Mouse (Mus musculus) cerebellum, postnatal 14 days (tissue): Measurements from ENCODE around the gene Efna4.

Experiments
- DNase-seq, 2 experiments: peaks; one replicate each; pipeline ENCODE4 v3.0.0; 2021; ENCODE audit warnings: mixed read lengths in 2 of 2

Gene Efna4

DNA sequence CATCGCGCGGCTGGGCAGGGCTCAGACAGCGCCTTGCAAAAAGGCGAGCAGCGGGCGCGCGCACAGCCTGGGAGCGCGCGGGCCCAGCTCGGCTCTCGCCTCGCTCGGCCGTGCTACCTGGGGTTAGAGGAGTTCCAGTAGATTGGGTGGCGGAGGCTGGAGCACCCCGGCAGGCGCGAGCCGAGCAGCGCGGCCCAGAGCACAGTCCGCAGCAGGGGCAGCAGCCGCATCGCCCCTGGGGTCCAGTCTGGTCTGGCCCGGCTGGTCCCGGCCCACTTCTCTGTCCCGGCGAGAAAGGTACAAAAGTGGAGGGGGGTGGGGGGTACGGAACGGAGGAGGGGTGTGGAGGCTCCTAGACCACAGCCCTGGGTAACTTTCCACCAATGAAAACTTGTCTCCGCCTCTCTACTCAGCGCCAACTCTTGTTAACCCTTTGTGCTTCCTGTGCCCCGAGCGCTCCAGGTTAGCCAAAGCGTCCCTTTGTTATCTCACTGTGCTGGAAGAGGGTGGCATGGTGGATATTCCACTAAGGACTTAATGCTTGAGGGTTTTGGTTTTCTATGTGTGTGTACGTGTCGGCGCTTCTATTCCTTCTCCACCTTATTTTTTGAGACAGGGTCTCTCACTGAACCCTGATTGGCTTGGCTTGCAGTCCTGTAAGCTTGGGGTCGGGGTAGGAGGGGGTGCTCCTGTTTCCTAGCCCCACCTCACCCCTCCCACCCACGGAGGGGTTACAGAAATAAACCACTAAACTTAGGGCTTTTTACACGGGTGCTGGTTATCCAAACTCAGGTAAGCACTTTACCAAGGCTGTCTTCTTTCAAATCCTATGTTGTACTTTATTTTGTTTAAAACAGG, at the start of gene Efna4:
Efna4 (minus strand) TSS at position 308 of the 858 bp plus-strand sequence.
- DNase-seq, result peak; percentile 49 to 50

DNA sequence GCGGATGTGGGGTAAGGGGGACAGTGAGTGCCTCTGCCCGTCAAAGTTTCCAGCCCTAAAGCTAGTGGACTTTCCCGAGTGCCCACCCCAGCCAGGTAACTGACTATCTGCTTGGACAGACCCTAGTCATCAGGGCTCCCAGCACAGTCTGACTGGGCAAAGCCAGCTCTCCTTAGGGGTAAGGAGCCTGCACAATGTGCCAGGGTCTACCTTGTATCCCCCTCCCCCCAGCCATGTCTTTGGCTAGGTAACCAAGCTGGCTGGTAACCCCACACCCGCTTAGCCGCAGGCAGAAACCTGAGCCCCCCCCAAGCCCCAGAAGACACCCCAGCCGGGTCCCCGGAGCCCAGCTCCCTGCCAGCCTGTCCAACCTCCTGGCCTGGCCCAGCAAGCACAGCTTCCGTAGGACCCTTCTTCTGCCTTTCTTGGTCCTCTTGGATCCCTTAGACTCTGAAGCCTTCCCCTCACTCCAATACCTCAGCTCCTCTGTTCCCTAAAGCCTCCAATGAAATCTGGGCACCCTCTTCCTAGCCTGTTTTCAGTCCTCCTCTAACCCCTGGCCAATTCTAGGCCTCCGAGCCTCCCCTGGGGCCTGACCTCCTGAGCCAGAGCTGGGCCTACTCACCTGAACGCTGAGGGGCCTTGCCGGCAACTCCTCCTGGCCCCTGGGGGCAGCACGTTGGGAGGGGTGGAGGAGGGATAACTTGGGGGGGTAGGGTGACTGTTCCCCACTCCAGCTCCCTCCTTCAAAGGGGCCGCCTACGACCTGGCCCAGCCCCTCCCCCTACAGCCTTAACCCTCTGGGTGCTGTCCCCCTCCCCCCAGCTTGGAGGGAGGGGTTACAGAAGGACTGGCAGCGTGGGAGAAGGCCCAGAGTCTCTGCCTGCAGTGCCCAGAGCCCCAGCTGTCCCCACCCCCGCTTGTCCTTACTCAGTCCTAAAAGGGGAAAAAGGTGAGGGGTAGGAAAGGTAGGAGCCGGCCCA, 48.9 kb upstream of the Efna4 start:
- peak in 1 of 2 experiments; percentile 24 for DNase-seq

DNA sequence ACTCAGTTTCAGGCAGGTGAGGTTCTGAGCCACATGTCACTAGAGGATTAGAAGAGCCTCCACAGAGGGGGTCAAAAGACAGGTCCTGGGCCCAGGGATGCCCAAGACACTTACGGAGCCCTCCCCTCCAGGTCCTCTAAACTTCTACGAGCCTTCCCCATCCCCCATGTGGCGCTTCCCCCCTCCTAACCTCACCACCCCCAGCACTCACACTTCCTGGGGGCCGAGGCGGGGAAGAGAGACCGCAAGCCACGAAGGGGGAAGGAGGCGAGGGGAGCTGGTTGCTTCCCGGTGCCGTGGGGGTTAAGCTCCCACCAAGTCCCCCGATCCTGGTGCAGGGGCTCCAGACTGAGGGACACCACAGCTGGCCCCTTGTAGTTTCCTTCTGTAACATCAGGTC, 47.6 kb upstream of the Efna4 start:
- no peak for DNase-seq

DNA sequence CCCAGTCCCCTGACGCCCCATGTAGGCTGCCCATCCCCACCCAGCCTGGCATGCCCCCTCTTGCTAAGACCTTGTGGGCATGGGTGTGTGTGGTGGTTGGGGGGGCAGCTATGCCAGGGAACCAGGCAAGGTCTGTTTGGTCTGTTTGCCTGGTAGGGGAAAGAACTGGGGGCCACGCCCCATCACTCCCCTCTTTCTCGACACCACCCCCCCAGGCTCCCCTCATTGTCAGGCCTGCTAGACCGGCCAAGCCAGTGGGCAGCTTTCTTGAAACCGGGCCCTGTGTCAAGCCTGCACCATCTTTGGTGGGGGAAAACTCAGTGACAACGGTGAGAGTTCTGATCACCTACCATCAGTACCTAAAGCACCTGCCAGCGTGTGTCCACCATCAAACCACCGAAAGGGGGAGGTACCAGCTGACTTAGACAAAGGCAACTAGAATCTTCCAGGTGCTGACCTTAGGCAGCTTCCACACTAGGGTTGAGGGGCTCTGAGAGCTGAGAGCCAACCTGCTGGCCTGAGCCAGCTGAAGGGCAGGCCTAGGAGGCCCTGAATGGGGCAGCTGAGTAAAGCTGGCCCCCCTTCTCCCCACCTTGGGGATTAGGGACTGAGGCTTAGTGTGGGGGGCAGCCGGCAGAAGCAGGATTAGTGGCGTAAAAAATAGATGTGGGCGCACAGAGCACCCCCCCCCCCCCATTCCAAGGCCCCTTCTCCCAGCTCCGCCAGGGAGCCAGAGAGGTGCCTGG, 46.7 kb upstream of the Efna4 start:
- DNase-seq, result no peak

DNA sequence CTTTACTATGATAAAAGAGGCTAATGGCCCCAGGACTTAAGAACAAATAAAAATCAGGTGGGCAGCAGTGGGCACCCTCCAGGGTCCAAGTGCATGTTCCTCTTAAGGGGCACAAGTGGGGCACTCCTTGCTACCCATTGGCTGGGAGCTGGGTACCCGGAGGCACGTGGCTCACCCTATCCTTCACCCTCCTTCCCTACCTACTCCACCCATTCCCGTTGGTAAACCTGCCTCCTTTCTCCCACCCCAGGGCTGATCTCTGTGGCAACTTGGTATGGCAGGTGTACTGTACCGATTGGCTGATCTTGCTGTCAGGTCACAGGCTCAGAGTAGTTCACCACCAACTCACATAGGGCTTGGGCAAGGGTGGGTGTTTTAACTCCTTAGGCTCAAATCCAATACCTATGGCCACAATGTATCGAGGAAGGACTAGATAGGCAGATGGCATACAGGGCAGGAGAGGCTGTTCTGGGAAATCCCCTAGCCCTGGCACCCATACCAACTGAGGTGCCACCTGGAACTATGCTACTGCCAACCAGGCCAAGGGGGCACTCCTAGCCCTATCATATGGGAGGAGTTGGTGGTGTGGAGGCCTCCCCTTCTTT, 45.9 kb upstream of the Efna4 start:
- DNase-seq, result no peak

GRCm38 (mm10) chr3:89382950-89383349, 45.1 kb upstream of the Efna4 start:
- no peak for DNase-seq

- no peak for DNase-seq
These were observed 44.4 kb upstream of the Efna4 start for GRCm38 (mm10) chr3:89382033-89382882.

- no peak for DNase-seq
These were observed 43.4 kb upstream of the Efna4 start for GRCm38 (mm10) chr3:89381233-89381632.

DNA sequence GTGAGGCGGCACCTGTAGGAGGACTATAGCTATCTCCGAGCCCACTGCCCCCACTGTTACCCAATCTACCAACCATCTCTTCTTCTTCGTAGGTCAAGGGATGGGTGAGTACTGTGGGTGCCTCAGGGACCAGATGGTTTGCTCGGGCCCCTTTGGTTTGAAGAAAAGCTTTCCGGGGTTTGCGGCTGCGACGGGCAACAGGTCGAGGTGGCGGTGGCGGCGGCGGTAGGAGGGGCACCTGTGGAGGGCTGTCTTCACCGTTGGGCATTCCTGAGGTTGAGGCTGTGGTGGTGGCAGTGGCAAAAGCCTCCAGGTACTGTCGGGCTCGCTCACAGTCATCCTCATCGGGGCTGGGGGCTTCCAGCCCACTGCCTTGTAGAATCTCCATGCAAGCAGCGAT, 42.9 kb upstream of the Efna4 start:
- DNase-seq, result no peak

GRCm38 (mm10) chr3:89380291-89380690, 42.5 kb upstream of the Efna4 start:
- no peak for DNase-seq

DNA sequence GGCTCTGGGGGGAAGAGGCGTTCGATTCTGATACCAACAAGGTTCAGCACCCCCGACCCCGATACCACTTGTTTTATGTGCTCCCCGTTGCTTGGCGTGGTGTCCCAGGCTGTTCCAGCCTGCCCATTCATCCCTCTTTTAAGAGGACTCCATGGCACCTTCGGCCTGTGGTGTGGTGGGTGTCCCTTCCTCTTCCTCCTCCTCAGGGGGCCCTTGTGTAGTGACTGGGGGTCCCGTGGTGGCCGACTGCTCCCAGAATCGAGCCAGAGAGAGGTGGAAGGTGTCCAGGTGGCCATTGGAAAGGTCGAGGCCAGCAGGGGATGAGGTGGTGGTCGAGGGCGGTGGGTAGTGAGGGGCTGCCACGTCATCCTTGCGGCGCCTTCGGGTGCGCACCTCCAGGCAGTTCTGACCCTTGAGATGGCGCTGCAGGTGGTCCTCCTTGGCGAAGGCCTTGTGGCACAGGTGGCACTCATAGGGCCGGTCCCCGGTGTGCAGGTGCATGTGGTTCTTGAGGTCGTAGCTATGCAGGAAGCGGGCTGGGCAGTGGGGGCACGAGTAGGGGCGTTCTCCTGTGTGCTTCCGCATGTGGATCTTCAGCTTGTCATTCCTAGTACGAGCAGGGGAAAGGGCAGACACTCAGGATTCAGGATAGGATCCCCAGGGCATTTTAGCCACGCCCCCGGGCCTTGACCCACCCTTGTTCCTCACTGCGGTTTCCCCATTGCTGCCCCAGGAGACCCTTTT, 41.7 kb upstream of the Efna4 start:
- DNase-seq, result no peak

DNA sequence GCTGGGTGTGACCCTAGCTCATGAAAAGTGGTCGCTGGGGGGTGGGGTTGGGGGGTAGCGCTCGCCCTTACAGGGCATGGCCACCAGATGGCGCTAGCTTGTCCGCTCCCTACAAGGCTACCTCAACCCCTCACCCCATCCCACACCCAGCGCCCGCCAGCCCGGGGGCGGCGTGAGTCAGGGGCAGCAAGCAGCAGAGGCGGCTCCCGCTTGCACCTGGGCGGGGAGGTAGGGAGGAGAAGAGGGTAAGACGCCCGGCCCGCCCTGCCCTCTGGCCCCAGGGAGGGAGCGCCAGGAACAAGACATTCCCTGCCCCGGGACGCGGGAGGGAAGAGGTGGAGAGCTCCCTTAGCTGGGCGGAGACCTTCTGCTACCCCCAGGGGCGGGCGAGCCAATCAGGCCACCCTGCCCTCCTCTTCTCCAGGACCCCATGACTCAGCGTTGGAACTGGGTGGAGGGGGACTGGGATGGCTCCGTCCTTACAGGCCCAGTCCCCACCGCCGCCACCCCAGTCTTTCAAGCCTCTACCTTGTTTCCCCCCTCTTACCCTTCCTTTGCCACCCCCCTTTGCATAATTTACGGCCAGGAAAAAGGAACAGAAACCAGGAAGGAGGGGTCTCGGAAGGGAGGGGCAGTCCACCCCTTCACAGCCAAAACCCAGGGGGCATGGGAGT, 40.7 kb upstream of the Efna4 start:
- peak; percentile 75 to 83 for DNase-seq

DNA sequence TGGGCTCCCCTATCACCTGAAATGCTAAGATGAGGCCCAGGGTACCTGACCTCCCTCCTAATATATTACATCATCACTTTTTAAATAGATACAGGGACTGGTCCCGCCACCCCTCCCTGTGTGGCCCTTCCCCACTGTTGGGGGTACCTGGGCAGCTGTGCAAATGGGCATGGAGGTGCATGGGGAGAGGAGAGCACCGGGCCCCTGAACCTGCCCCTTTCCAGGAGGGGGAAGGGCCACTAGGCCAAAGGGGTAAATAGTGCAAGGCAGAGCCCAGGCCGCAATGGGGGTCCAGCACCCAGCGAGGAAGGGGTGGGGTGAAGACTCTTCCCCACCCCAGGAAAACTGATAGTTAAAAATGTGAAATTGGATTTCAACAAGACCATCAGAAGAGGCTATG, 40.0 kb upstream of the Efna4 start:
- DNase-seq, result no peak

DNA sequence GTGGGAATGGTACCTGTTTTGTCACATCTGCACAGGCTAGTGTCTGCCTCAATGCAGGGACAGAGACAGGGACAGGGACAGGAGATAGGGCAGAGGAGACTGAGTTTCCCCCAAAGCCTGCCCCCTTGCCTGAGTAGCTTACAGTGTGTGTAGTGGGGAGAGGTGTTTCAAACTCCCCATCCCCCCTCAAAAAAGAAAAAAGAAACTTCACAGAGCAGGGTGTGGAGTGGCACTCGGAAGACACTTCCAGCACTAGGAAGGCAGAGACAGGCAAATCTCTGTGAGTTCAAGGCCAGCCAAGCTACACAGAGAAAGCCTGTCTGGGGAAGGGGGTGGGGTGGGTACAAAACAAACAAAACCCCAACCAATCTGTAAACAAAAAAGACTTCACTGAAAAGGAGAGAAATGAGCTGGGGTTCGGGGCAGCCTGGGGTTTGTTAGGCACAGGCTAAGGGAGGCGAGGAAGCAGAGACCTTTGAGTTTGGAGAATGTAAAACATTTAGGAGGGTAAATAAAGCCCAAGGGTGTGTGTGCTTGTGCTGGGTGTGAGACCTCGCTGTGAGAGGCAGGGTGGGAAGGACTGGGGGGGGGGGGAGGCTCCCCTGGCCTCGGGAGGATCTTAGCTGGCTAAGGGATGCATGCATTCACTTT, 35.9 kb upstream of the Efna4 start:
- DNase-seq, result no peak

- no peak for DNase-seq
These were observed 29.5 kb upstream of the Efna4 start for GRCm38 (mm10) chr3:89367338-89367737.

DNA sequence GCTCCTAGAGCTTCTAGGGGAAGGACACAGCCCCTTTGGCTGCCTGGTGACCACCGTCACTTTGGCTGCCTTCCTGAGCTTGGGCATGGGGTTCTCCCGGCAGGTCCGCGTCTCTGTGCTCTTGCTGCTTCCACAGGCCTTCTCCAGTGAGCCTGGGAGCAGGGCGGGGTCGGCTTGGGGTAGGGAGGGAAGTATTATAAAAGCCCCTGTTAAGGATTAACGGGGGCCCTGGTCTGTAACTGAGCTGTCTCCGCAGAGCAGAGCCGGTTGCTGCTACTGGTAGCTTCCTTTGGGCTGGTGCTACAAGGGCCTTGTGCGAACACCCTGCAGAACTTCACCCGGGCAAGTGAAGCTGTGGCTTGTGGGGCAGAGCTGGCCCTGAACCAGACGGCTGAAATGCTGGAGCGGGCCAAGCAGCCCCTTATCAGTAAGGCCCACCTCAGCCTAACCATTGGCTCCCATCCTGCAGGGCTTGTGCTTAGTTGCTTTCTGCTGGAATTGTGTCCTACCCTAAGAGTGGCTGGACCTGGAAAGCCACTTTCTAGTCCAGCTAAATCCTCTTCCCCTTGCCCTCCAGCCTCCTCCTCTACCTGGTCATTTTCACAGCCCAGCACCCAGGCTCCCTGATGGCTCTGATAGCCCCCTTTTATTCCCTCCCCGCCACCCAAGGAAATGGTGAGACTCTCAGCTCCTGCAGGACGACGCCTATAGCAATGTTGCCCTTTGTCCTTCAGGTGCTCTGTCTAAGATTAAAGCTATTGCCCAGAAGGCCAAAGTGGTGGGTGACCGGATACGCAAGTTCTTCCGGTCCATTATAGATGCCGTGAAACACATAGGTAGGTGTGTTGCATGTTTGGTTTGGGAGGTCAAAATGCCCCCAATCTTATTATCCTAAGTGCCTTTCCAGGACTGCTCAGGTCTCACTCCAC, 27.9 kb upstream of the Efna4 start:
- DNase-seq, result no peak

- DNase-seq, result no peak
These were observed 27.3 kb upstream of the Efna4 start, which contains the start of gene Dcst1 for GRCm38 (mm10) chr3:89365153-89365485. Gene Dcst1 (minus strand): TSS chr3:89365253.

DNA sequence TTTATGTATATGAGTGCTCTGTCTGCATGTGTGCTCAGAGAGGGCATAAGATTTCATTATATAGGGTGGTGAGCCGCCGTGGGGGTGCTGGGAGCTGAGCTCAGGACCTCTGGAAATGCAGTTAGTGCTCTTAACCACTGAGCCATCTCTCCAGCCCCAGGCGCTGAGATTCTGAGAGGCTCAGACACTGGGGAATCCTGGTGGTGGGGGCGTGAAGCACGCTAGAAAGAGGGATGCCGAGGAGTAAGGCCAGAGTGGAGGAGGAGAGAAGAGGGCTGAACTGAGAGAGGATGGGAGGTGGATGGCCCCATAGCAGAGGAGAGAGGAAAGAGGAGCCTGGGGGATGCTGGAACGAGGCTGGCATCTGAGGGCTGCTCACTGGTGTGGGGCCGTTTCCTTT, 26.8 kb upstream of the Efna4 start:
- DNase-seq, result no peak
